Mouse (Mus musculus): Measurements from ENCODE around the gene Tmem51.

GRCm38 (mm10) chr4:142130162-142130561, 46.1 kb upstream of the Tmem51 start:
- TF ChIP-seq CTCF (IDR thresholded peaks at IDR 0.05; ENCODE audit: low read depth) = no peak
- no peak for TF ChIP-seq EP300 (IDR thresholded peaks at IDR 0.05; ENCODE audit: low read depth)

Data from heart, postnatal 0 days (tissue).